Mouse (Mus musculus) Patski (cell line): ENCODE measurements at regions not wholly inside any gene's neighbourhood (a gene's known extent, or its start where the extent isn't known, plus 50 kb on each side); places are given as distances from the start of the nearest gene placed in this dataset.

Experiments used
- ATAC-seq: fragments of 100-300 bp; one replicate; pipeline ENCODE4 v1.8.0; 2021
- CTCF ChIA-PET: fragments of 350-600 bp; sonication (Branson Sonifier 250); formaldehyde crosslinking; loops from one replicate; lab custom pipeline; 2022; ENCODE audit warnings: inconsistent platforms; lab: Charles Lee
- POLR2A ChIA-PET: fragments of 350-600 bp; sonication (Branson Sonifier 250); formaldehyde crosslinking; loops from one replicate; lab custom pipeline; 2022; ENCODE audit warnings: antibody characterized with exemption, inconsistent platforms; lab: Charles Lee
- DNase-seq: peaks from one replicate; pipeline ENCODE4 v3.0.0-alpha.2; 2011; ENCODE audit warnings: low read depth, low spot score
- H3K27me3 ChIP-seq: fragments of 371-371 bp; one replicate; pipeline ENCODE4 v1.5.1; 2021
- CTCF ChIP-seq: fragments of 100-300 bp; IDR thresholded peaks from one replicate; pipeline ENCODE4 v1.5.1; 2021
- in situ Hi-C: fragments of 300-500 bp; cut with MboI; formaldehyde crosslinking; loops from 3 replicates; pipeline ENCODE4 v1.11.1; 2018; ENCODE audit warnings: low pct_unique_long_range_greater_than_20kb, mixed read lengths

DNA sequence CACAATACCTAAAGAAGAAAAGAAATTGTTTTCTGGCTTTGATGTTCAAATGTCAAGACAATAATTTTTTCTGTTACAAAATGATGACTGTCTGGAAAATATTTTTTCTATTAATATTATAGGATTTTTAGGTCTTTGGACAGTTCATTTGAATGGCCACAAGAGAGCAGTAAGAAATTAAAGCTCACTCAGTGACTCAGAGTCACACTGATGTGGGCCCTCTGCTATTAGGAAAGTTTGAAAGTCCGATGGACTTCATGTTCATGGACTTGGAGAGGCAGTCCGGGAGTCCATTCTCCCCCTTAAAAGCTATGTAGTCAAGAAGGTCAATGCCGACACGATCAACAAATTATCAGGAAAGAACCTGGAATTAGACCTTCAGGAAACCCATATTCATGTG is 657.0 kb downstream of the Mecom start:
- no peak for DNase-seq
- ChIA-PET CTCF (interaction anchor here (0.7 to 1.9 kb wide), 14 partner anchors 9 to 702 kb away, joined by 3 to 22 read pairs (median 4); no protein-coding TSS in a partner anchor), POLR2A (interaction anchor here (0.5 to 0.8 kb wide), 3 partner anchors 80 to 580 kb away, joined by 3 to 4 read pairs (median 3); no protein-coding TSS in a partner anchor)
- in situ Hi-C loops: no loop called here
- peaks cover 15% of the 10 kb centered on the region for H3K27me3 ChIP-seq
- TF ChIP-seq CTCF: peak; percentile 61
- peak; percentile 71 for ATAC-seq

DNA sequence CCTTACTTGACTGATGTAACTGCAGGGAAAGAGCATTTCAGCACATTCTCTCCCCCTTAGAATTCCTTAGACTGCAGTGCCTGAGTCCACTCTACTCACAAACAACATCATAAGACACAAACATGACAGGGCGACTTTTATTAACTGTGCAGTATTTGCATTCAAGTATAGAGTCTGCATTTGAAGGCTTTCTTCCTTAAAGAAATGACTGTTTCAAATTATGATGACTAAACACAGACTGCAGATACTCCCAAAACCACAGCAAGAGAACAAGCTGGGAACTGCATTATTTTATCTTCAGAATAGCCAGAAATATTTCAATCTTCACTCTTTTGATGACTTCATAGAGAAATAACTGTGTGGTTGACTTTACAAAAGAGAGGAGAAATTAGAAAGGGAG is 657.5 kb downstream of the Mecom start:
- POLR2A ChIA-PET: interaction anchor here (0.5 kb wide), 1 partner anchor 80 kb away, joined by 3 read pairs; no protein-coding TSS in a partner anchor
- peaks cover 15% of the 10 kb centered on the region for H3K27me3 ChIP-seq
- in situ Hi-C loops: no loop called here
- TF ChIP-seq CTCF: no peak
- no peak for ATAC-seq
- CTCF ChIA-PET: interaction anchor here (1.0 to 1.9 kb wide), 7 partner anchors 9 to 702 kb away, joined by 3 to 8 read pairs (median 4); no protein-coding TSS in a partner anchor
- no peak for DNase-seq

DNA sequence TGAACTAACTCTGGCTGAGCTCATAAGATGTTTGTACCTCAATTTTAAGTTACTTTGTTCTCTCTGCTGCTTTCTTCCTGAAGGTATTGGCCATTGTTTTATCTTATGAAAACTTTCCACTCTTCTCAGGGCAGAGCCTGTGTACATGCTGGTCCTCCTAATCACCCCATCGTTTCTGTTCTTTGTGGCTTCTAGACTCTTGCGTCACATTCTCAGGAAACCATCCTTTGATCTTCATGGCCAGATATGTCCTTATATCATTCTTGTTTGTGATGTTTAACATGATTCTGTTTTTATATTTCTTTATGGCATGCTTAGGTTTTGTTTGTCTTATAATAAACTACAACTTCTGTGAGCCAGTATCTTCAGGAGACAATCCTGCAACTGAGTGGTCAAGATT is 658.2 kb downstream of the Mecom start:
- POLR2A ChIA-PET: no interaction called here
- CTCF ChIA-PET: no interaction called here
- ATAC-seq (no peak), DNase-seq (no peak)
- in situ Hi-C loops: no loop called here
- peaks cover 15% of the 10 kb centered on the region for H3K27me3 ChIP-seq
- TF ChIP-seq CTCF: no peak

DNA sequence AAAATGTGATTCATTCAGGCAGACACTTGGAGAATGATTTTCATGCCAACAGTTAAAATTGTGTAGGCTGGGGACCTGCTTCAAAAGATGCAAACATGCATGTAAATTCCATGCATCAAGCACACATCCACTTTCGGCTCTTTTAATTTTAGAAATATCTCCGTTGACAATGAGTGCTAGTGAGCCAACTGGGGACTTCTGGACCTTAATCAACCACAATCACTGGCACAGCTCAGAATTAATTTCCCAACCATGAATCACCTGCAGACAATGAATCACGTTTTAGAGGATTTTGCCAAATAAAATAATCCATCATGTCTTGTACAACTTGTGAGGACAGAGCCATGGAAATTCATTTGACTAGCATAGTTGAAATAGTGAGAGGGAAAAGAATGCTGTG is 667.8 kb downstream of the Mecom start:
- CTCF ChIA-PET: interaction anchor here (0.7 kb wide), 1 partner anchor 14 kb away, joined by 3 read pairs; no protein-coding TSS in a partner anchor
- peaks cover 10% of the 10 kb centered on the region for H3K27me3 ChIP-seq
- TF ChIP-seq CTCF: no peak
- POLR2A ChIA-PET: no interaction called here
- in situ Hi-C loops: no loop called here
- DNase-seq (peak; percentile 96), ATAC-seq (peak; percentile 88)

DNA sequence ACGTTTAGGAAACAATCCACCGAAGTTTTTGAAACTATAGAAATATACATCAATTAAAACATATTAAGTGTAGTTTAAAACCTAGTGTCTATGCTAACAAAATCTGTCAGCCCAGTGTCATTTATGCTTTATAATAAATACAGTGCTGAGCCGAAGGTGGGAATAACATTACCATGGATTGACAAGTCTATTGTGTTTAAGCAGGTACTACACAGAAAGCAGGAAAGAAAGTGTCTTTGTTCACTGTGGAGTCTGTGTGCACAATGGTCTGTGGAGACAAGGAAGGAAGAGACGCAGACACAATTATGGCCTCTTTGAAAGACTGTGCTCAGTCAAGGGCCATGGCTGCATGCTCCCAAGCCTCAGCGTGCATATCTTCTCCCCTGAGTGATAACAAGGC is 672.0 kb downstream of the Mecom start:
- no peak for DNase-seq
- in situ Hi-C loops: no loop called here
- TF ChIP-seq CTCF: no peak
- H3K27me3 ChIP-seq: peaks cover 17% of the 10 kb centered on the region
- ChIA-PET POLR2A (no interaction called here), CTCF (interaction anchor here (0.7 kb wide), 1 partner anchor 12 kb away, joined by 3 read pairs; no protein-coding TSS in a partner anchor)
- no peak for ATAC-seq

DNA sequence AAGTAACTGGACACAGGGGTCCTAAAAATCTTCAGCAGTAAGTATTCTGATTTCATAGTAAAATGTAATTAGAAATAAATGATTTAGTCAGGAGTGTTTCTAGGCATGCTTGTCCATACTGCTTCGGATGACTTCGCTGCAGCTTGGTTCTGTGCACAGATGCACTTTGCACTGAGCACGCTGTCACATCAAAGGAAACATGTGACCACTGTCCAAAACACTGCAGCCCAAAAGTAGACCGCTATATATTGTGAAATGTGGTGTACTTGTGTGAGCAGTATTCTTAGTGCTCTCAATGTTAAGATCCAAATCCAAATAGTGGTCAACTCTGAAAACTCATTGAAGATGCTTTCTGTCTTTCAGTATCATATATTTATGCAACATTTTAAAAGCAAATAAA is 685.4 kb downstream of the Mecom start:
- POLR2A ChIA-PET: no interaction called here
- ATAC-seq (no peak), DNase-seq (no peak)
- CTCF ChIA-PET: interaction anchor here (2.0 to 2.8 kb wide), 2 partner anchors 11 to 14 kb away, joined by 7 to 14 read pairs; no protein-coding TSS in a partner anchor
- in situ Hi-C loops: no loop called here
- peaks cover 3% of the 10 kb centered on the region for H3K27me3 ChIP-seq
- no peak for TF ChIP-seq CTCF

DNA sequence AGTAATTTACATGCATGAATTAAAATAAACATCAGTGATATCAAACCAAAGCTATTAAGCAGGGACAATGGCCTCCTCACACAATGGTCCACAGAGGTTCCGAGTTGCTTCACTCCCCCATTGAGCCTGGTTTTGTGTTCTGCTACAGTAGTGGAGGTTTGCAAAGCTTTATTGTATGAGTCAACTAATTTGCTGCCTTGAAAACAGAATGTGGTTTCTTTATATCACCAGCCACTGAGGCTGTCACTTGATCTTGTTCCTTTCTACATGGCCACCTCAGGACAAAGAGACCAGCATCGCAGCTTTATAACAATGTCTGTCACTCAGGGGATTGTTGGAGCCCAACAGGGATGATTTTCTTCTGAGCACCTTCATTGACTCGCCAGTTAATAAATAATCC is 695.3 kb downstream of the Mecom start:
- CTCF ChIA-PET: interaction anchor here (1.1 to 2.7 kb wide), 3 partner anchors 9 to 11 kb away, joined by 3 to 14 read pairs (median 5); no protein-coding TSS in a partner anchor
- DNase-seq: peak; percentile 62

DNA sequence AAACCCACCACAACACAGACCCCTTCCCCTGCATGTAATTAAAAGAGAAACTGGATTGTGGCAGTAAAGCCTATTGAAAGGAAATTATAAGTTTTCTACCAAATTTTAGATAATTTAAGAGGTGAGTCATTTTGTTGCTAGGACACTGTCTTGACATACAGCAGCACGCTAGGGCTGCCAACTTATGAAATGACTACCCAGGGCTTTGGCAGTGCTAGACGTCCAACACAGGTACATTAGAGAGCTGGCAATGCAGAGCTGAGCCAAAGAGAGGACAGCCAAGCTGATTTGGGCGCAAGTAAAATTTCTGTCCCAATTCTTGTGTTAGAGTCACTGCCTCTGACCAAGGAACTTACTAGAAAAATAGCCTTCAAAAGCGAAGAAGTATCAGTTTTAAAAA is 712.4 kb downstream of the Mecom start:
- CTCF ChIA-PET: interaction anchor here (2.1 kb wide), 1 partner anchor 9 kb away, joined by 8 read pairs; no protein-coding TSS in a partner anchor
- in situ Hi-C loops: no loop called here
- ATAC-seq (no peak), DNase-seq (no peak)
- peaks cover 53% of the 10 kb centered on the region for H3K27me3 ChIP-seq
- POLR2A ChIA-PET: interaction anchor here (0.6 kb wide), 2 partner anchors 24 to 347 kb away, joined by 4 to 5 read pairs; no protein-coding TSS in a partner anchor
- no peak for TF ChIP-seq CTCF

More for the DNA sequence above, 695.3 kb downstream of the Mecom start:
- peaks cover 32% of the 10 kb centered on the region for H3K27me3 ChIP-seq
- POLR2A ChIA-PET: no interaction called here
- peak; percentile 57 for ATAC-seq
- TF ChIP-seq CTCF: no peak
- in situ Hi-C loops: no loop called here

DNA sequence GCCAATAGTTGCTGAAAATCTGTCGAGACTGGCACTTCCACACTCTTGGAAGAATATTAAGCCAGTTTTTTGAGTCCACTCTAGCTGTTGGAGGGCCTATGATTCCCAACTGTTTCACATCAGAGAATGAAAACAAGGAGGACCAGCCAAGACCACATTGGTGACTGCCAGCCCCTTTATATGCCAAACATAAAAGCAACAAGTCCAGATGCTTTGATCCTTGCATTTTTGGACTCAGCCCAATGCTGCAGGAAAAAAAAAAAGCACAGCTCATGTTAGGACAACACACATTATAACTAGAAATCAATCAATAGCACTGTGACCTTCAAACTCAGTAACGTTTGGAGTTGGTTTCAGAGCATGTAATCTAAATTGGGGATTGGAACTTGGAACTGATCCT is 712.9 kb downstream of the Mecom start:
- CTCF ChIA-PET: interaction anchor here (2.1 kb wide), 1 partner anchor 9 kb away, joined by 8 read pairs; no protein-coding TSS in a partner anchor
- peaks cover 58% of the 10 kb centered on the region for H3K27me3 ChIP-seq
- POLR2A ChIA-PET: interaction anchor here (0.6 kb wide), 1 partner anchor 348 kb away, joined by 4 read pairs; no protein-coding TSS in a partner anchor
- DNase-seq: no peak
- ATAC-seq: no peak
- in situ Hi-C loops: no loop called here
- no peak for TF ChIP-seq CTCF

DNA sequence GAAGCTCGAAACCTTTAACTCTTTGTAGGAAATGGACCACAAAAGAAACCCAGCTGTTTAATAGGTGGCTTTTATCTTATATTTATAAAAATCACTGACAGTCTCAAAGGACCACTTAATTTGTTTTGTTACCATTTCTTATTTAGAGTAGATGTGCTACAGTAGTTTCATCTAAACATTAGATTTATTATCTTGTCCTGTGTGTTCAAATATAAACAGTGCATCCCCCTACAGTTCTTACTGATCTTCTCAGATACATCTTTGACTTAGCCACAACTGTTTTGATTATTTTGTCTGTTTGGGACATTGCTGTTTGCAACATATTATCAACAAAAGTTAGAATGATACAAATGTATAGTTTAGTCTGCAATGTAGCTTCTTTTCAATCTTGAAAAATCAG is 716.5 kb downstream of the Mecom start:
- in situ Hi-C loops: no loop called here
- CTCF ChIA-PET: interaction anchor here (1.0 to 1.5 kb wide), 4 partner anchors 11 to 727 kb away, joined by 3 to 4 read pairs (median 3); no protein-coding TSS in a partner anchor
- ATAC-seq: no peak
- TF ChIP-seq CTCF: no peak
- peaks cover 69% of the 10 kb centered on the region for H3K27me3 ChIP-seq
- no peak for DNase-seq
- POLR2A ChIA-PET: no interaction called here
